Mouse (Mus musculus) thymus, adult 2 months (tissue): Measurements from ENCODE around the gene Kctd21.

Experiments
- CTCF ChIP-seq: fragments of 200-500 bp; IDR thresholded peaks from 2 replicates; pipeline ENCODE4 v1.5.1; 2012; ENCODE audit warnings: mild to moderate bottlenecking, control low read depth, low read length, moderate library complexity, borderline replicate concordance; ENCODE audit not compliant: control insufficient read depth, poor library complexity, insufficient read depth; ENCODE audit errors: extremely low read depth
- POLR2A ChIP-seq: fragments of 200-500 bp; IDR thresholded peaks from 2 replicates; pipeline ENCODE4 v1.6.1; 2012; ENCODE audit warnings: mild to moderate bottlenecking, low read length, control low read depth, moderate library complexity; ENCODE audit not compliant: control insufficient read depth, poor library complexity, insufficient read depth; ENCODE audit errors: extremely low read depth

DNA sequence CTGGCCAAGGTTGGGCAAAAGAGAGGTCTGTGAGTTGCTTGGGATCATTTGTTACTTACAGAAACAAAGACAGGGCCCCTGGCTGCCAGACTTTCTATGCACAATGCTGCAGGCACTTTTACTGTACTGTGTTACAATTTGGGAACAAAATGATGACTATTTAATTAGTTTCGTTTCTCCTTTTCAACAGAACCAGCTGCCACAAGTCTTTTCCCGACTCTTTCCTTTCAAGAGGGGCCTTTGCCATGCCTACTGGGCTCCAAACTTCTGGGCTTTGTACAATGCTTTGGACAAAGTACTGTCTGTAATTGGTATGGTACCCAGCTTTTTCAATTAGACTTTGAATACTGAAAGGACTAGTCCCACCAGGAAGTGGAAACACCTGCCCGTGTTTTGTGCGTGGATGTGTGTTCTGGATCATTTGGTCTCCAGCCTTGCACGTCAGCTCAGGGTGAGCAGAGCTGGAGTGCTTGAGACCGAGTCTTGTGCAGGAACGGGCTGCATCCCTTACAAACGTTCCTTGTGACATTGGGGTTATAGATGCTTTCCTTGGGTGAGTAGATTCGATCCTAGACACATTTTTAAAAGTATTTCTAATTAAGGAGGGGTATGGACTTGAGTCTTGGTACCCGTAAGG lies 51.5 kb downstream of the Kctd21 start:
- TF ChIP-seq POLR2A, result no peak
- no peak for TF ChIP-seq CTCF
